Mouse (Mus musculus): ENCODE data around the gene Kxd1. TPM values are rescaled to one million over a fixed set of nuclear protein-coding genes. Genes with fewer than 3 reads are reported as not detected.
"Not testable (repeated sequence)": the region's sequence is repeated elsewhere in the genome, so short reads cannot be mapped to it uniquely, and the experiment has no call there.

Kxd1 gene
- polyA plus RNA-seq, 1 experiment from 2014 or later, result 52.6 TPM

GRCm38 (mm10) chr8:70517940-70518643 lies 9.7 kb downstream of the Kxd1 start:
- 73% methylated on average over 10 of the region's 10 CpGs for WGBS
- H3K9ac ChIP-seq (replicated peaks; ENCODE audit: low read length), result no peak overlapping the region
- no peak overlapping the region for H3K27ac ChIP-seq (replicated peaks; ENCODE audit: low read depth, low read length)
- H3K4me2 ChIP-seq (ENCODE audit: low read length), result no peak overlapping the region
- H3K4me1 ChIP-seq (ENCODE audit: control insufficient read depth, insufficient read depth, low read length), result peaks cover 8% of the 10 kb centered on the region; the same call in 1 of the 2 replicates
- no peaks in the 10 kb centered on the region for H3K27me3 ChIP-seq (ENCODE audit: control insufficient read depth, insufficient read depth, low read length)
- DNase-seq (no peak), ATAC-seq (ENCODE audit: low FRiP score, low TSS enrichment) (no peak)
- H3K9me3 ChIP-seq (ENCODE audit: control insufficient read depth, low read length), result no peaks in the 10 kb centered on the region
- H3K36me3 ChIP-seq (ENCODE audit: control insufficient read depth, insufficient read depth, low read length), result peaks cover 43% of the 10 kb centered on the region
- H3K4me3 ChIP-seq (replicated peaks; ENCODE audit: low read depth, low read length), result no peak overlapping the region

DNA sequence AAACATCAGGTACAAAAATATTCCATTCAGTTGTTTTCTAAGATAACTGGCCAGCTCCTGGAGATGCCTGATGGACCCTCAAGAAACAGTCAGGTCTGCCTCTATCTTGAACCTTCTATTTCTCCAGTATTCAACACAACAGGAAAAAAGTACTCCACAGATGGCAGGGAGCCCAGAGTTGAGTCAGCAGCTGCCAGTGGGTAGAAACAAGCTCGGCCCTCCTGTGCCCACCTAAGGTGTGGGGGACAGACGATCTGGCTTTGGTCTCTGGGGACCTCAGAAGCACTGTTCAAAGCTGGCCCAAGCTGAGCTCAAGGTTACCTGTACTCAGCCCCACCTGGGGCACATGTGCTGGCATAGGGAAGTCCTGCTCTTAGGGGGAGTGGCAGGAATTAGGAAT lies 14.3 kb downstream of the Kxd1 start:
- Histone ChIP-seq H3K4me2 (ENCODE audit: low read length) (no peak overlapping the region), H3K9me3 (ENCODE audit: control insufficient read depth, low read length) (no peaks in the 10 kb centered on the region), H3K36me3 (ENCODE audit: control insufficient read depth, insufficient read depth, low read length) (peaks cover 46% of the 10 kb centered on the region), H3K9ac (replicated peaks; ENCODE audit: low read length) (no peak overlapping the region), H3K4me1 (ENCODE audit: control insufficient read depth, insufficient read depth, low read length) (peaks cover 15% of the 10 kb centered on the region), H3K27ac (replicated peaks; ENCODE audit: low read depth, low read length) (no peak overlapping the region), H3K27me3 (ENCODE audit: control insufficient read depth, insufficient read depth, low read length) (no peaks in the 10 kb centered on the region), H3K4me3 (replicated peaks; ENCODE audit: low read depth, low read length) (no peak overlapping the region)
- ATAC-seq (ENCODE audit: low FRiP score, low TSS enrichment), result no peak
- no peak for DNase-seq
- 92% methylated on average over 2 of the region's 2 CpGs for WGBS

- Histone ChIP-seq H3K36me3 (ENCODE audit: control insufficient read depth, insufficient read depth, low read length) (peaks cover 47% of the 10 kb centered on the region), H3K4me3 (replicated peaks; ENCODE audit: low read depth, low read length) (no peak overlapping the region), H3K9ac (replicated peaks; ENCODE audit: low read length) (no peak overlapping the region), H3K27ac (replicated peaks; ENCODE audit: low read depth, low read length) (no peak overlapping the region), H3K9me3 (ENCODE audit: control insufficient read depth, low read length) (no peaks in the 10 kb centered on the region), H3K4me1 (ENCODE audit: control insufficient read depth, insufficient read depth, low read length) (peaks cover 15% of the 10 kb centered on the region), H3K27me3 (ENCODE audit: control insufficient read depth, insufficient read depth, low read length) (no peaks in the 10 kb centered on the region), H3K4me2 (ENCODE audit: low read length) (no peak overlapping the region)
- no peak for ATAC-seq (ENCODE audit: low FRiP score, low TSS enrichment)
- WGBS, result 92% methylated on average over 11 of the region's 11 CpGs
- DNase-seq, result no peak
These were observed 15.4 kb downstream of the Kxd1 start for GRCm38 (mm10) chr8:70512253-70512903.

- WGBS, result 100% methylated on average over 2 of the region's 2 CpGs
- Histone ChIP-seq H3K9me3 (ENCODE audit: control insufficient read depth, low read length) (no peaks in the 10 kb centered on the region), H3K4me1 (ENCODE audit: control insufficient read depth, insufficient read depth, low read length) (peaks cover 15% of the 10 kb centered on the region), H3K4me2 (ENCODE audit: low read length) (no peak overlapping the region), H3K36me3 (ENCODE audit: control insufficient read depth, insufficient read depth, low read length) (peaks cover 52% of the 10 kb centered on the region), H3K9ac (replicated peaks; ENCODE audit: low read length) (no peak overlapping the region), H3K4me3 (replicated peaks; ENCODE audit: low read depth, low read length) (no peak overlapping the region), H3K27ac (replicated peaks; ENCODE audit: low read depth, low read length) (no peak overlapping the region), H3K27me3 (ENCODE audit: control insufficient read depth, insufficient read depth, low read length) (no peaks in the 10 kb centered on the region)
- DNase-seq (no peak), ATAC-seq (ENCODE audit: low FRiP score, low TSS enrichment) (no peak)
These were observed 16.0 kb downstream of the Kxd1 start for GRCm38 (mm10) chr8:70511770-70512169.

DNA sequence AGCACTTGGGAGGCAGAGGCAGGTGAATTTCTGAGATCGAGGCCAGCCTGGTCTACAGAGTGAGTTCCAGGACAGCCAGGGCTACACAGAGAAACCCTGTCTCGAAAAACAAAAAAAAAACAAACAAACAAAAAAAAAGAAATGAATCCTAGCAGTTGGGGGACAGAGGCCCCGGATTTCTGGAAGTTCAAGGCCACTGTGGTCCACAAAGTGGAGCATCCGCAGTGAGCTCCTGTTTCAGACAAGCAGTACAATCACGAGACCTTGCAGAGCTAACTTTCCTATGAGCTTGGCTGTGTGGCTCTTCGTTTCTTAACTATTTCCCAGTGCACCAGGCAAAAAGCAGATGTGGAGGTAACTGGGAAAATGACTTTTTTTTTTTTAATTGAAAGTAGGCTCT lies 16.6 kb downstream of the Kxd1 start:
- H3K9ac ChIP-seq (replicated peaks; ENCODE audit: low read length), result not testable (repeated sequence)

DNA sequence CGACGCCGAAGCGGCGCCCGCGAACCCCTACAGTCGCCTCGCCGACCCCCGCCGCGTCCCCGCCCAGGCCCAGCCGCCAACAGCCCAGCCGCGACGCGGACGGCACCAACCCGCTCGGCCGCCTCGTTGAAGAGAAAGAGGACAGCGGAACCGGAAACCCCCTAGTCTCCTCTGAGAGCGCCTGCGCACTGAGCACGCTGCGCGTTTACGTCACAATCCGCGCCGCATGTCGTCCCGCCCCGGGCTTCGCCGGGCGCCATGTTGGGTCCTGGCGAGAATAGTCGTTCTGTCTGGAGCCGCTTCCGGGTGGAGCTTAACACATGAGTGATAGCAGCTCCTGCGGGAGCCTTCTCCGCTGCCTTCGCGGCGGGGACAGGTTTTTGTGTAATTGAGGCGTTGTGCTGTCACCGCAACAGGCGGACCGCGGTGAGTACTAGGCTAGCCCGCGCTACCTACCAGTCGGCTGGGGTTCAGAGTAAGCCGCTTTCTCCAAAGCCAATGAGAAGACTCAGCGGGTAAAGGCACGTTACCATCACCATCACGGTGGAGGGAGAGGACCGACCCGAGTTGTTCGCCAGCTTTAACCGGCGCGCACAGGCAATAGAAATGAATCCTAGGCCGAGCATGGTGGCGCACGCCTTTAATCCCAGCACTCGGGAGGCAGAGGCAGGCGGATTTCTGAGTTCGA lies 17.4 kb downstream of the Kxd1 start, which contains the start of gene Uba52:
Gene Uba52 (minus strand): TSS at position 574 of the 688 bp plus-strand sequence.
- Histone ChIP-seq H3K4me2 (ENCODE audit: low read length) (peak within 1 kb of the TSS; percentile 94), H3K27ac (replicated peaks; ENCODE audit: low read depth, low read length) (peak within 1 kb of the TSS; percentile 95), H3K36me3 (ENCODE audit: control insufficient read depth, insufficient read depth, low read length) (peaks cover 41% of the 10 kb centered on the region), H3K4me1 (ENCODE audit: control insufficient read depth, insufficient read depth, low read length) (peaks cover 21% of the 10 kb centered on the region), H3K4me3 (replicated peaks; ENCODE audit: low read depth, low read length) (peak within 1 kb of the TSS; percentile 96), H3K9ac (replicated peaks; ENCODE audit: low read length) (peak within 1 kb of the TSS; percentile 93), H3K9me3 (ENCODE audit: control insufficient read depth, low read length) (no peaks in the 10 kb centered on the region), H3K27me3 (ENCODE audit: control insufficient read depth, insufficient read depth, low read length) (no peaks in the 10 kb centered on the region)
- WGBS, result 2% methylated on average over 74 of the region's 74 CpGs
- peak; percentile 88 for ATAC-seq (ENCODE audit: low FRiP score, low TSS enrichment)
- DNase-seq, result peak; percentile 100

More for the DNA sequence above, 16.6 kb downstream of the Kxd1 start:
- not testable (repeated sequence) for ATAC-seq (ENCODE audit: low FRiP score, low TSS enrichment); H3K9me3 ChIP-seq (ENCODE audit: control insufficient read depth, low read length); H3K27me3 ChIP-seq (ENCODE audit: control insufficient read depth, insufficient read depth, low read length); DNase-seq
- H3K27ac ChIP-seq (replicated peaks; ENCODE audit: low read depth, low read length), result peak overlapping the region; percentile 95; the same call in 1 of the 2 replicates
- H3K4me2 ChIP-seq (ENCODE audit: low read length), result peak overlapping the region; percentile 94
- peaks cover 46% of the 10 kb centered on the region for H3K36me3 ChIP-seq (ENCODE audit: control insufficient read depth, insufficient read depth, low read length)
- H3K4me3 ChIP-seq (replicated peaks; ENCODE audit: low read depth, low read length), result peak overlapping the region; percentile 96
- H3K4me1 ChIP-seq (ENCODE audit: control insufficient read depth, insufficient read depth, low read length), result peaks cover 15% of the 10 kb centered on the region
- WGBS, result 91% methylated on average over 6 of the region's 6 CpGs

DNA sequence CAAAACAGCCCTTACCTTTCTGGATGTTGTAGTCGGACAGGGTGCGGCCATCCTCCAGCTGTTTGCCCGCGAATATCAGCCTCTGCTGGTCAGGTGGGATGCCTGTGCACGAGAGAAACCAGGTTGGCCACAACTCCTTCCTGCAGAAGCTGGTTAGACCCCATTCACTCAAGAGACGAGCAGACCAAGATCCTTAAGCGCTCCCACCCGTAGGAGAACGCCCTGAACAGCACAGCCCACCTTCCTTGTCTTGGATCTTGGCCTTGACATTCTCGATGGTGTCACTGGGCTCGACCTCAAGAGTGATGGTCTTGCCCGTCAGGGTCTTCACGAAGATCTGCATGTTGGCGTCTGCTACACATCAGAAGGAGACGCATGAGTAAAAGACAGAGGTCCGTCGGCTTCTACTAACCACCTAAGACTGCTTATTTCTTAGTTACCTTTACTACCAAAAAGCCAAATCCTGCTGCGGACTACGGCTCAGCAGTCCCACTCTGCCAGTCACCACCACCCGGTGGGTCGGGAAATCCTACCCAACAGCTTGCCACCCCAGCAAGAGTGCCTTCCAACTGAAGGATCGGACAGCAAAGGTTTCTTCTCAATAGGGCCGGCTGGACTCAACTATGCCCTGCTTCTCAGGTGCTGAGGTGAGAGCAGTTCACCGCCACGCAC lies 18.3 kb downstream of the Kxd1 start:
- Histone ChIP-seq H3K27me3 (ENCODE audit: control insufficient read depth, insufficient read depth, low read length) (no peaks in the 10 kb centered on the region), H3K27ac (replicated peaks; ENCODE audit: low read depth, low read length) (no peak overlapping the region), H3K4me3 (replicated peaks; ENCODE audit: low read depth, low read length) (peak overlapping the region; percentile 96), H3K4me2 (ENCODE audit: low read length) (peak overlapping the region; percentile 94), H3K4me1 (ENCODE audit: control insufficient read depth, insufficient read depth, low read length) (peaks cover 24% of the 10 kb centered on the region), H3K9ac (replicated peaks; ENCODE audit: low read length) (peak overlapping the region; percentile 93), H3K36me3 (ENCODE audit: control insufficient read depth, insufficient read depth, low read length) (peaks cover 38% of the 10 kb centered on the region), H3K9me3 (ENCODE audit: control insufficient read depth, low read length) (no peaks in the 10 kb centered on the region)
- no peak for DNase-seq
- 17% methylated on average over 25 of the region's 25 CpGs for WGBS
- no peak for ATAC-seq (ENCODE audit: low FRiP score, low TSS enrichment)

DNA sequence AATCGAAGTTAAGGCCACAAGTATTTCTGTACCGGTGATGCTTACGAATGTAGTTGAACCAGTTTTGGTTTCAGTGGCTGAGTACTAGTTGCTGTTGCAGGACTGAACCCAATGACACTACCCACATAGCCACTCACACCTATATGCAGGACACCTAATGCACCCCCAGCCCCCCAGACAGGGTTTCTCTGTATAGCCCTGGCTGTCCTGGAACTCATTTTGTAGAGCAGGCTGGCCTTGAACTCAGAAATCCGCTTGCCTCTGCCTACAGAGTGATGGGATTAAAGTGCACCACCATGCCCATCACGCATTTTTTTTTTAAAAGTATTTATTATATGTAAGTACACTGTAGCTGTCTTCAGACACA lies 20.7 kb downstream of the Kxd1 start:
- no peak for DNase-seq
- H3K4me3 ChIP-seq (replicated peaks; ENCODE audit: low read depth, low read length), result no peak overlapping the region
- no peak overlapping the region for H3K9ac ChIP-seq (replicated peaks; ENCODE audit: low read length)
- 64% methylated on average over 5 of the region's 5 CpGs for WGBS
- peaks cover 26% of the 10 kb centered on the region for H3K36me3 ChIP-seq (ENCODE audit: control insufficient read depth, insufficient read depth, low read length)
- H3K4me1 ChIP-seq (ENCODE audit: control insufficient read depth, insufficient read depth, low read length), result peaks cover 24% of the 10 kb centered on the region
- ATAC-seq (ENCODE audit: low FRiP score, low TSS enrichment), result no peak
- 0 out of 2 replicates have a peak overlapping the region, but pooled peaks have one; percentile 86 for H3K4me2 ChIP-seq (ENCODE audit: low read length)
- H3K9me3 ChIP-seq (ENCODE audit: control insufficient read depth, low read length), result no peaks in the 10 kb centered on the region
- H3K27me3 ChIP-seq (ENCODE audit: control insufficient read depth, insufficient read depth, low read length), result peaks cover 22% of the 10 kb centered on the region
- peak overlapping the region; percentile 90; the same call in 1 of the 2 replicates for H3K27ac ChIP-seq (replicated peaks; ENCODE audit: low read depth, low read length)

All from midbrain, embryonic 14.5 days (tissue).